Mouse (Mus musculus): ENCODE measurements around the gene Glt8d2.

DNA sequence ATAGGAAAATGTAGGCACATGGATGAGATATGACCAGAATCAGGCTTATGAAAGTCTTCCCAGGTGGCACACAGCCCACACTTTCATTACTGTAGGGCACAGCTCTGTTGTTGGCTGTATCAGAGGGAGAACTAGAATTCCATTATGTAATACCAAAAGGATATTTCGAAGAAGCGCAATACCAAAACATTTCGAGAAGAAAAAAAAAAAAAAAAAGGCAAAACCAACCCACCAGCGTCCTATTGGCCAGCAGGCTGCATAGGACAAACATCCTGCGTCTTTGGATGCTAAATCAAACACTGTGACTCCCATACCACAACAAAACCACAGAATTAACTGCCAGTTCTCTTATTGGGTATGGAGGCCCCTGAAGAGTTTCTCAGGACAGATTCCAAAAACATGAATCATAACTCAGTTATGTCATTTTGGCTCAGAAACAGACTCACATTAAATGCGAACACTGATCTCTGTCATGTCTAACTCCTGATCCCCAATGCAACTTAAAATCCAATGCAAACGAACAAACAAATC is 704 bp downstream of the Glt8d2 start:
- TF ChIP-seq CTCF (IDR thresholded peaks at IDR 0.05; ENCODE audit: borderline replicate concordance, extremely low read depth, insufficient read depth, insufficient read length) (no peak), POLR2A (IDR thresholded peaks at IDR 0.05; ENCODE audit: borderline replicate concordance, extremely low read depth, insufficient read depth, insufficient read length, poor library complexity, severe bottlenecking) (no peak)

All from brain, embryonic 14.5 days (tissue).